ENCODE assay signal across 8 mouse cellular contexts in the genomic region with DNA sequence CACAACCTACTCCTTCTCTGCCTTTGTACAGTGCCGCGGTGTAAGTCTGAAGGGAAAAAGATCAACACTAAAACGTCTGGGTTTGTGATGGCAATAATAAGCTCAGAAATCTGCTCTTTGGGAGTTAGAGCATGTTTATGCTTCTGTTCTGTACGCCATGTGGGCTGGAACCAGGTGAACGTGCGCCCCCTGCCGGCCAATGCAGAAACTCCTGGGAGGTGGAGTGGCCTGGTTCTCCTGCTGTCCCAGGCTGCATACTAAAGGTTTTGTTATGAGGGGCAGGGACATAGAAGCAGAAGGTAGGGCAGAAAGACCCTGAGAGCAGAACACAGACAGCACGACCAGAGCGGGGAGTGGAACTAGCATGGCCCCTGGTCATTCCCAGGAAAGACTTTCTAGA. TPM values are rescaled to one million over a fixed set of nuclear protein-coding genes. Genes with fewer than 3 reads are reported as not detected.
DNase-seq lines count a peak whose midpoint lies in the region; ATAC-seq lines count a peak whose summit lies in the region.

No protein-coding gene starts in this region.

- H3K27me3 ChIP-seq in intestine, embryonic 14.5 days (replicated peaks; ENCODE audit: control insufficient read depth, insufficient read depth, low read length) = no peaks in the 10 kb centered on the region

- H3K4me1 ChIP-seq in intestine, embryonic 14.5 days (replicated peaks; ENCODE audit: control insufficient read depth, insufficient read depth, low read length) = no peaks in the 10 kb centered on the region

- H3K27ac ChIP-seq in intestine, embryonic 14.5 days (ENCODE audit: low read depth) = no peak overlapping the region

- ATAC-seq in intestine, embryonic 14.5 days (replicated peaks; ENCODE audit: low FRiP score, low TSS enrichment, low read depth) = peak; percentile 78
- peak; percentile 99 for ATAC-seq in megakaryocyte-erythroid progenitor cell, adult 5-6 weeks (replicated peaks; ENCODE audit: low FRiP score, low TSS enrichment, poor library complexity, severe bottlenecking)

- peak overlapping the region; percentile 44 for H3K4me2 ChIP-seq in intestine, embryonic 14.5 days (ENCODE audit: low read length)

- intact Hi-C loops in gastrocnemius, postnatal 14 days (cut with DNase I; ENCODE audit: low total_unique reads) = loop anchor here (10.0 kb wide), 1 partner anchor 91 kb away; no protein-coding TSS in a partner anchor

- 5% methylated on average over 9 of the region's 9 CpGs for WGBS in intestine, embryonic 14.5 days

- H3K4me3 ChIP-seq in intestine, embryonic 14.5 days (ENCODE audit: low read depth, low read length) = peak overlapping the region; percentile 8; the same call in 1 of the 2 replicates

- no peaks in the 10 kb centered on the region for H3K36me3 ChIP-seq in intestine, embryonic 14.5 days (ENCODE audit: control insufficient read depth, insufficient read depth, low read length)

- DNase-seq in adrenal gland, adult 18-20 months (ENCODE audit: low spot score in 2 of 2) = peak; percentile 73 to 74
- peak; percentile 87 for DNase-seq in embryo, embryonic 10 days (ENCODE audit: low spot score)
- DNase-seq in gastrocnemius, postnatal 14 days = peak; percentile 75
- DNase-seq in intestine, embryonic 14.5 days (ENCODE audit: low spot score) = peak; percentile 97
- DNase-seq in left cerebral cortex, adult 9 months (ENCODE audit: low spot score in 2 of 2) = peak; percentile 6 to 76
- DNase-seq in right cerebral cortex, postnatal 36 days (ENCODE audit: low spot score in 2 of 2) = peak; percentile 31 to 41
- peak; percentile 67 to 80 for DNase-seq in urinary bladder, postnatal 4 days (ENCODE audit: low spot score in 2 of 2)

- no peaks in the 10 kb centered on the region for H3K9me3 ChIP-seq in intestine, embryonic 14.5 days (ENCODE audit: control insufficient read depth, low read length)

- H3K9ac ChIP-seq in intestine, embryonic 14.5 days (ENCODE audit: low read length) = no peak overlapping the region

RNA-seq across cellular contexts. Expression of a gene that starts 10.2 kb away (rescaled TPM):
- total RNA-seq in adrenal gland, adult 18-20 months (2021) = 10 to 100 TPM in 1 of 2 experiments, 1 to 10 TPM in 1; 6.0 to 29.4 TPM
- total RNA-seq in gastrocnemius, postnatal 14 days (2021) = under 1 TPM in 1 of 2 experiments, not detected in 1; 0.64 TPM
- polyA plus RNA-seq in intestine, embryonic 14.5 days (2014; fragmentation: Nextera tagmentation; extraction: Ambion mirVana) = not detected in 2 replicates
- not detected in 2 replicates for total RNA-seq in megakaryocyte-erythroid progenitor cell, adult 5-6 weeks (2014; fragmentation: Nextera tagmentation)
- not detected in 2 replicates for total RNA-seq in megakaryocyte-erythroid progenitor cell, adult 5-6 weeks (2017)

Comparison
In these comparisons a context has a peak if more than half of its experiments do, and no peak if none do; other contexts are left out.
1. DNase-seq: peak in every context shown above with its lines; median percentile 97 in intestine, embryonic 14.5 days; 87 in embryo, embryonic 10 days; 75 in gastrocnemius, postnatal 14 days; 74 in adrenal gland, adult 18-20 months; 74 in urinary bladder, postnatal 4 days; 41 in left cerebral cortex, adult 9 months; 36 in right cerebral cortex, postnatal 36 days.
2. RNA of a gene that starts 10.2 kb away (total RNA-seq): 6.0 to 29.4 TPM in adrenal gland, adult 18-20 months; 0.64 TPM in gastrocnemius, postnatal 14 days and not detected in megakaryocyte-erythroid progenitor cell, adult 5-6 weeks; every median in the first group is over 4 times any median in the second.